Mouse (Mus musculus): ENCODE data around the gene Dnm3. TPM values are rescaled to one million over a fixed set of nuclear protein-coding genes. Genes with fewer than 3 reads are reported as not detected.

Gene Dnm3
- total and polyA plus RNA-seq, 3 experiments = not detected

DNA sequence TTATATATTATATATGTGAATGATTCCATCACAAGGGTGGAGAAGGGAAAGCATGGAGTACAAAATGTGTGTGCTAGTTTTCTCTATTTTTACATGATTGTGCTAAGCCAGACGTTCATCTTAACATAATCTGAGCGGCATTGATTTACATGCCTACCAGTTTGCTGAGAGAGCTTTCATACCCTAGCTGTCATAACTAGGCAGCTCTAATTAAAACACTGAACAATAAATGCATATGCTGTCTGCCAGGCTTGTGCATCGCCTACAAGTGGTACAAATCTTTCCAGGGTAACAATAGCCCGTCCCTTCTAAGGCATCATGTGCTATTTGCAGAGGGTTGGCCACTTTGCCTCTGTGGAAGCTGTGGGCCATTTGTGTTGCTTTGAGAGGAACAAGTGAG lies 124.0 kb downstream of the Dnm3 start:
- Histone ChIP-seq H3K9ac (ENCODE audit: control insufficient read depth, low read depth, low read length, poor library complexity, severe bottlenecking) (no peak overlapping the region), H3K36me3 (ENCODE audit: control insufficient read depth in 1 of 2, insufficient read depth in 2 of 2, low read length in 2 of 2) (no peaks in the 10 kb centered on the region), H3K9me3 (replicated peaks; ENCODE audit: insufficient read depth, low read length) (no peaks in the 10 kb centered on the region), H3K27ac (ENCODE audit: control insufficient read depth, low read depth, low read length) (no peak overlapping the region), H3K27me3 (ENCODE audit: control insufficient read depth in 1 of 2, insufficient read depth in 2 of 2, low read length in 2 of 2) (no peaks in the 10 kb centered on the region; a peak in 2 of 4 replicates), H3K79me2 (ENCODE audit: control insufficient read depth, insufficient read depth, low read length, poor library complexity) (no peaks in the 10 kb centered on the region), H3K4me3 (ENCODE audit: control insufficient read depth in 1 of 2, insufficient read depth in 1 of 2, low read depth in 2 of 2, low read length in 2 of 2) (no peak overlapping the region), H3K4me1 (ENCODE audit: control insufficient read depth in 1 of 2, insufficient read depth in 2 of 2, low read length in 2 of 2) (no peaks in the 10 kb centered on the region)
- DNase-seq (ENCODE audit: low read depth, low spot score) = no peak
- no peak for TF ChIP-seq ETS1 (IDR thresholded peaks at IDR 0.05; ENCODE audit: low read depth, low read length)
- no peak for TF ChIP-seq MEF2A (IDR thresholded peaks at IDR 0.05; ENCODE audit: extremely low read depth, insufficient replicate concordance, low read depth, low read length, poor library complexity, severe bottlenecking)
- no peak for TF ChIP-seq MYB (IDR thresholded peaks at IDR 0.05; ENCODE audit: low read depth, low read length)
- TF ChIP-seq GABPA (IDR thresholded peaks at IDR 0.05; ENCODE audit: low read depth, low read length) = no peak
- no peak for TF ChIP-seq USF2 (IDR thresholded peaks at IDR 0.05; ENCODE audit: borderline replicate concordance in 1 of 2, insufficient read depth in 1 of 2, low read depth in 1 of 2, low read length in 2 of 2)
- TF ChIP-seq SMC3 (IDR thresholded peaks at IDR 0.05; ENCODE audit: low read depth, low read length) = no peak
- TF ChIP-seq E2F4 (IDR thresholded peaks at IDR 0.05; ENCODE audit: borderline replicate concordance, low read depth, low read length) = no peak
- no peak for TF ChIP-seq SIN3A (IDR thresholded peaks at IDR 0.05; ENCODE audit: low read length)
- no peak for TF ChIP-seq BHLHE40 (IDR thresholded peaks at IDR 0.05; ENCODE audit: borderline replicate concordance, low read depth, low read length)
- no peak for TF ChIP-seq TCF12 (IDR thresholded peaks at IDR 0.05; ENCODE audit: low read depth, low read length)
- no peak for TF ChIP-seq MAFK (IDR thresholded peaks at IDR 0.05; ENCODE audit: borderline replicate concordance, low read depth, low read length)
- TF ChIP-seq ZNF384 (IDR thresholded peaks at IDR 0.05; ENCODE audit: low read depth, low read length) = no peak
- no peak for TF ChIP-seq TBP (IDR thresholded peaks at IDR 0.05; ENCODE audit: low read depth, low read length)
- TF ChIP-seq CHD2 (IDR thresholded peaks at IDR 0.05; ENCODE audit: low read length) = no peak
- TF ChIP-seq KAT2A (conservative IDR thresholded peaks at IDR 0.05; ENCODE audit: low read depth, low read length) = no peak
- TF ChIP-seq ZMIZ1 (IDR thresholded peaks at IDR 0.05; ENCODE audit: low read depth, low read length) = no peak
- no peak for TF ChIP-seq CHD1 (IDR thresholded peaks at IDR 0.05; ENCODE audit: low read depth, low read length)

DNA sequence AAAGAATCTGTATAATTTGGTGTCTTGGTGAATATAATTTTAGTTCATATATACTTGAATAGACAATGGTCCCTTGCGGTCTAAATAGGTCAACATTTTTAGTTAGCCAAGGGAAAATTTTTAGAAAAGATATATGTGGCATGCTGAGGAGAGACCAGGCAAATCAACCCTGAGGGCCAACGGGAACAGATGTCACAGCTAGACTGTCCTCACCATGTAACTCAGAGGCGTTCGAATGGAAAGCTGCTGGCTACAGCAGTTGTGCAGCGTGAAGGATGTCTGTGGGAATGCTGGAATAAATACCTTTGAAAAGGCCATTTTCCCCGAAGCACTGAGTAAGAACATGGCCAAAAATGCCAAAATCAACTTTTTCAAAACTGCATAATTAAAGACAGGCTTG lies 128.5 kb downstream of the Dnm3 start:
- no peak overlapping the region for H3K4me3 ChIP-seq (ENCODE audit: control insufficient read depth in 1 of 2, insufficient read depth in 1 of 2, low read depth in 2 of 2, low read length in 2 of 2)
- DNase-seq (ENCODE audit: low read depth, low spot score) = no peak
- H3K27ac ChIP-seq (ENCODE audit: control insufficient read depth, low read depth, low read length) = no peak overlapping the region
- TF ChIP-seq CHD1 (IDR thresholded peaks at IDR 0.05; ENCODE audit: low read depth, low read length) (no peak), E2F4 (IDR thresholded peaks at IDR 0.05; ENCODE audit: borderline replicate concordance, low read depth, low read length) (no peak), NRF1 (IDR thresholded peaks at IDR 0.05; ENCODE audit: insufficient read depth, low read depth, low read length, poor library complexity, severe bottlenecking) (no peak), ETS1 (IDR thresholded peaks at IDR 0.05; ENCODE audit: low read depth, low read length) (no peak), GATA1 (IDR thresholded peaks at IDR 0.05; ENCODE audit: low read depth, low read length) (no peak), TAL1 (IDR thresholded peaks at IDR 0.05; ENCODE audit: low read length) (no peak), MAX (IDR thresholded peaks at IDR 0.05; ENCODE audit: low read length) (no peak), JUND (IDR thresholded peaks at IDR 0.05; ENCODE audit: low read depth, low read length) (no peak), EP300 (IDR thresholded peaks at IDR 0.05; ENCODE audit: low read depth in 1 of 2, low read length in 2 of 2) (no peak), GABPA (IDR thresholded peaks at IDR 0.05; ENCODE audit: low read depth, low read length) (no peak), CHD2 (IDR thresholded peaks at IDR 0.05; ENCODE audit: low read length) (no peak), CTCF (IDR thresholded peaks at IDR 0.05 in 2 of 3, conservative IDR thresholded peaks at IDR 0.05 in 1 of 3; ENCODE audit: control insufficient read depth in 1 of 3, insufficient read depth in 1 of 3, low read depth in 2 of 3, low read length in 3 of 3, poor library complexity in 1 of 3, severe bottlenecking in 1 of 3) (no peak), TCF12 (IDR thresholded peaks at IDR 0.05; ENCODE audit: low read depth, low read length) (no peak)
- no peaks in the 10 kb centered on the region for H3K36me3 ChIP-seq (ENCODE audit: control insufficient read depth in 1 of 2, insufficient read depth in 2 of 2, low read length in 2 of 2)
- H3K4me1 ChIP-seq (ENCODE audit: control insufficient read depth in 1 of 2, insufficient read depth in 2 of 2, low read length in 2 of 2) = no peaks in the 10 kb centered on the region
- H3K79me2 ChIP-seq (ENCODE audit: control insufficient read depth, insufficient read depth, low read length, poor library complexity) = no peaks in the 10 kb centered on the region
- H3K27me3 ChIP-seq (ENCODE audit: control insufficient read depth in 1 of 2, insufficient read depth in 2 of 2, low read length in 2 of 2) = no peaks in the 10 kb centered on the region; a peak in 1 of 4 replicates
- no peak overlapping the region for H3K9ac ChIP-seq (ENCODE audit: control insufficient read depth, low read depth, low read length, poor library complexity, severe bottlenecking)
- no peaks in the 10 kb centered on the region for H3K9me3 ChIP-seq (replicated peaks; ENCODE audit: insufficient read depth, low read length)
